Mouse (Mus musculus): ENCODE data around the gene Krt26.

DNA sequence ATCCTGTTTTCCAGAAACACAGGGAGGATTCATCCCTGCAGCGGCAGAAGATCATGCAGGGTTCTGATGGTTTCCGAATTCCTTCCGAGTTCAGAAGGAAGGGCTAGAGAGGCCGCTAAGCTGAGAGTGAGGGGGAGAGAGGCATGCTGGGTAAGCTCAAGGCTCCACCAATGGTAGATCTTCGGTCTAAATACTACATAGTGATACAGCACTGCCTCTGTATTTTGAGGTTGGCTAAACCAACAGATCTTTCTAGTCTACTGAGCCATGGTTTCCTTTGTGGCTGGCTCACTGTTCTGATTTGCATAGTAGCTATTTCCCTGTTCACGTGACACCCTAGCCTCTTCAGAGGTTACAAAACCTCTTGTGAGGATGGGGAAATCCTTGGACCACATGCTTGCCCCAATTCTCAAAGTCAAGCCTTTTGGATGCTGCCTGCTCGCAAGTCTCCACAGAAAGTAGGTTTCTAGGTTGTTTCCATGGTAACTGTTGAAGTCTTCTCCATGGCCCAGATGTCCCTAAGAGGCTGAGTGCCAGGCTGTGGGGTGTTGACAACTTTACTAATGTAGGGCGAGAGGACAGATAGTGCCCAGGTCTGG lies 32.2 kb upstream of the Krt26 start:
- no peak for TF ChIP-seq CTCF (IDR thresholded peaks at IDR 0.05; ENCODE audit: control insufficient read depth, insufficient read depth, insufficient replicate concordance, low read depth, low read length)
- TF ChIP-seq POLR2A (IDR thresholded peaks at IDR 0.05; ENCODE audit: control insufficient read depth, low read depth, low read length) = no peak
